Mouse (Mus musculus) right cerebral cortex, postnatal 10 days (tissue): ENCODE data around the gene Atp6v1b1.
A peak's percentile ranks its signal among the peaks of the same experiment; 100 is the strongest.

Source experiments
- DNase-seq, 2 experiments: peaks; one replicate each; pipeline ENCODE4 v3.0.0; 2021; ENCODE audit warnings: low spot score in 2 of 2

Gene Atp6v1b1

DNA sequence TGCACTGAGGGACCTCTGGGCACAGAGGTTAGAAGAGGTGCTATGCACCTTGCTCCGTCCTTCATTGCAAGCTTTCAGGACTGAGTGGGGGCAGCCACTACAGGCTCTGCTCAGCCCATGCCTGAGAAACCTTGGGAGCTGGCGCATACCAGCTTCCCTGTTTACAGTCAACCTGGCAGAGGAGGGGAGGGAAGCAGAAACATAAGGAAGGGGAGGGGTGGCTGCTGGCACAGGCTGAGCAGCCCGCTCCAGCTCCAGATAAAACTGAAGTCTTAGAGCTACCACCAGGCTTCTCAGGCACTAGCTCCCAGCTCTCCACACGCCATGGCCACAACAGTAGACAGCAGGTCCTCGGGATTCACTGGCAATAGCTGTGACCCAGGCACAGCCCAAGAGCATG, at the start of gene Atp6v1b1:
TSS of gene Atp6v1b1 (plus strand) at position 230 of the 400 bp plus-strand sequence.
- DNase-seq: no peak

DNA sequence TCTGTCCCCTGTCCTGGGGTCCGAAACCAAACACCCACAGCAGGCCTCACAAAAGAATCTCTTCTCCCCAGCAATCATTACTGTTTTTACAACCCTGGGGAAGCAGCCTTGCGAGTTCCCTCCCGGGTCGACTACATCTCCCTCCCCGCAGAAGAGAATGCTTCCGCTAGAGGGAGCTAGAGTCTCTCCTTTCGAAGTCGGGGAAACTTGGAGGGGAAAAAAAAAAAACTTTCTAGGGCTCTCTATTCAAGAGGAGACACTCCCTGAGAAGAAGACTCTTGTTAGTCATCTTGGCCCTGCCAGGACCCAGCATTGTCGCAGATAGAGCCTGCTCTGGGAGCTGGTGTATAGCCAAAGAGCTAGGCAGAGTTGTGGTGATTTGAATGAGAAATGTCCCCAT, 49.0 kb upstream of the Atp6v1b1 start:
- peak in 1 of 2 experiments; percentile 39 for DNase-seq

DNA sequence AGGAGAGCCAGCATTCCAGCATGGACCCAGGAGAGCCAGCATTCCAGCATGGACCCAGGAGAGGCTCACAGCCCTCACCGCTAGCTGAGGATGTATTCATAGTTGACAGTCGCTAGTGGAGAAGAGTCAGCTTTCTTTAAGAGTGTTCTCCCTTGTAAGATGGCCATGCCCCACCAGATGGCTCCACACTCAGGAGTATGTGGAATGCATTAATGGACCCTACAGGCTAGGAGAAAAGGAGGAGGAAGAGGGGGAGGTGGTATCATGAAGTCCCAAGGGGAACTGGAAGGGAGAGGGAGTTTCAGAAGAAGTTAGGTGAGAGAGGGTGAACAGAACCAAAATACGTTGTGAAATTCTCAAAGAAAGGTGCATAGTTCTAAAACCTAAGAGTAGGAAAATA, 47.1 kb upstream of the Atp6v1b1 start:
- DNase-seq: no peak

DNA sequence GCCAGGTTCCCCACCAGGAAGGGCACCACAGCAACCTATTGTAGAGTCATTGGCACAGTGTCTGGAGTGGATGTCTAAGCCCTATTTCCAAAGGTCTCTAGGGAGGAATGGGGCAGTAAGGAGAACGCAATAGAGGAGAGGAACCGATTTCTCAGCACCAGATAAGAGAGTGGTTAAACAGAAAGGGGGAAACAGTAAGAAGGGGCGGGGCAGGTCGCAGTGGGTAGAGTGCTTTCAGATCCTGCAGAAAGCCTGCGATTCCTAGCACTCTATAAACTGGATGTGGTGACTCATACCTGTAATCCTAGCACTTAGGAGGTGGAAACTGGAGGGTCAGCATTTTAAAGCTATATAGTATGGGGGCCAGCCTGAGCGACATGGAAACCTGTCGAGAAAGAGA, 46.1 kb upstream of the Atp6v1b1 start:
- no peak for DNase-seq

DNA sequence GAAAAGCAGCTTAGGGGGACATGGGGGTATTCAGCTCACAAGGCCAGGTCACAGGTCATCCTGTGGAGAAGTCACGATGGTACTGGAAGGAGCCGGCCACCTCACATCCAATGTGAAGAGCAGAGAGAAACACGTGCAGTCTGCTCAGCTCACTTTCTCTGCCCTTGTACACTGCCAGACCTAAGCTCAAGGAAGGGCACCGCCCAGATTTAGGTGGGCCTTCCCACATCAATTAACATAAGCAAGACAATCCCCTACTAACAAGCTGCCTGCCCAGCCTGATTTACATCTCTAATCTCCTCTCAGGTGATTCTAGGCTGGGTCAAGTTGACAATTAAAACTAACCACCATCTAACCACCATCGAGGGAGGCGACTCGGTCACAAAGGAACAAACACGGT, 44.9 kb upstream of the Atp6v1b1 start:
- no peak for DNase-seq

- no peak for DNase-seq
Observed at GRCm38 (mm10) chr6:83699971-83700370, 42.8 kb upstream of the Atp6v1b1 start.

GRCm38 (mm10) chr6:83701001-83701400, 41.8 kb upstream of the Atp6v1b1 start:
- no peak for DNase-seq

GRCm38 (mm10) chr6:83702146-83702999, 40.4 kb upstream of the Atp6v1b1 start:
- DNase-seq: no peak

- no peak for DNase-seq
Observed at GRCm38 (mm10) chr6:83703000-83703721, 39.6 kb upstream of the Atp6v1b1 start.

DNA sequence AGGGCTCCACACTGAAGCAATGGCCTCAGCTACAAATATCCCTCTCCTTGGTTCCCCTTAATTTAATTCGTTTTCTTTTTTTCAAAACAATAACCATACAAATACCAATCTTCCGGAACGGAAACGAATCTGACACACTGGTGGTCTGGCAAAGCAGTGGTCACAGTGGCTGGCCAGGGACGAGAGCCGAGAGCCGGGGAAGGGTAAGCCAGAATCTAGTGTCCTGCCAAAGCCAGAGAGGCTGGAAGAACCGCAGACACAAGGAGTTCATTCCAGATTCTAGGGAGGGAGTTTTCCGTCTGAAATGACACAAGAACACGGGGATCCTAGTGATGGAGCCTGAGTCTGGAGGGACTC, 39.1 kb upstream of the Atp6v1b1 start:
- DNase-seq: no peak

DNA sequence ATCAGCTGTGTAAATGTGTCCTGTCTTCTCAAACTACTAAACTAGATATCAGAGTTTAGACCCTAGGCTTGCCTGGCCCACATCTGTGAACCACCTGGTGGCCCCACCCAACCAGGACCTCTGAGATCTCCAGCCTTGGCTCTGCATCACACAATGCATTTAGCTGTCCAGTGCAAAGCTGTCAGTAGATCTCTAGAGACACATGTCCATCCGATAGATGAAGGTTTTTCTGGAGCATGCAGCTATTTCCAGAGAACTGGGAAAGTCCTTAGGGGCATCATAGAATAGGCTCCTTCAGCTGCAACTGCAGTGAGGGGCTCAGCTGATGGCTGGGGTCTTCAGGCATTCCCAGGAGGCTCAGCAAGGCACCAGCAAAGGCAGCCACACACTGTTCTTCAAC, 38.5 kb upstream of the Atp6v1b1 start:
- no peak for DNase-seq

GRCm38 (mm10) chr6:83704701-83705100, 38.1 kb upstream of the Atp6v1b1 start:
- DNase-seq: no peak

GRCm38 (mm10) chr6:83707738-83708510, 34.9 kb upstream of the Atp6v1b1 start:
- DNase-seq: no peak

DNA sequence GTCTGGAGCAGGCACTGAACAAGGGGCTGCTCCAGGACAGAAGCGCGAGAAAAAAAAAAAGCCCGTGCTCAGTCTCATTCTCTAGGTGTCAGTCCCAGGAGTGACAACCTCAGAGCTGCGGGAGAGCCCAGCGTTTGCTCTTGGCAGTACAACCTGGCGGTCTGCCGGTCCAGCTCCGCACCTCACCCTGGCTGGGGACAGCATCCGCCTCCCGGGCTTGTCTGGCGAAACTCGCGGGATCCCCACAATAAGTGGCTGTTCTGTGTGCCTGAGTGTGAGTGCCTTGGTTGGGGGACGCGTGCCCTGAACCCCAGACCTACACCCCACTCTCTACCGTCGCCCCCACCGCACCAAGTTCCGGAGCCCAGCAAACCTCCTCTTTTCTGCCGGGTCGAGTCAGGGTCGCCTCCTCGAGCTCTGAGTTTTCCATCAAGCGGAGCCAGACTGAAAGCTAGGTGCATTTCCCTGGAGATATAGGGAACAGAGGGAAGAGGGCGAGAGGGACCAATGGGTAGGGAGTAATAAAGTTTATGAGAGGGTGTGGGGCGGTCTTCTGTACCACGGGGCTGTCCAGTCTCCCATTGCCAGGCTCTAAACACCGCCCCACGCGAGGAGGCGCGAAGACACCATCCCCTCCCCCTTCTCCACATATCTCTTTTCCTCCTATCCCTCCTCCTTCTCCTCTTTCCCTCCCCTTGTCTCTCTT, 32.3 kb upstream of the Atp6v1b1 start:
- DNase-seq: no peak

DNA sequence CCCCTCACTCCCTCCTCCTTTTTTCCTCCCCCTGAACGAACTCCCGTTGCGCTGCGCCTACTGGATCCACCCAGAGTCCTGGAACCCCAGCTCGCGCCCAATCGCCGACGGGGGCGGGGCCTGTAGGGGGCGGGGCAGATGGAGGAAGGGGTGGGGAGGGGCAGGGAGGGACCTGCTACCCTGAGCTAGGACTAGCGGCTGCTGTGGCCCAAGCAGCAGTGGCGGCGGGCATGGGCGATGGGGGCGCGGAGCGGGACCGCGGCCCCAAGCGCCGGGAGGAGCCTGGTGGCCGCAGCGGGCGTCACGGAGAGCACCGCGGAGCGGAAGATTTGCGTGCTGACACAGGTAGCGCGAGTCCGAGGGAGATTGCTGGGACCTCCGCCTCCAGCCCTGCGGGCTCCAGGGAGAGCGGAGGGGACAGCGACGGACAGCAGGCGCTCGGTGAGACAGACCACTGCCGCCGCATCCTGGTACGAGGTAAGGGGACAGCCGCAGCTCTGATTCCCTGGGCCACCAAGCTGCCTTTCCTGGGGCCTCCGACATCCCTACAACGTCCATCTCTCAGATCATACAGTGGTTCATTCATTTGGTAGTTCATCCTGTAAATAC, 31.6 kb upstream of the Atp6v1b1 start, which contains the start of gene Vax2:
TSS of gene Vax2 (plus strand) at position 198 of the 609 bp plus-strand sequence.
- DNase-seq: no peak

DNA sequence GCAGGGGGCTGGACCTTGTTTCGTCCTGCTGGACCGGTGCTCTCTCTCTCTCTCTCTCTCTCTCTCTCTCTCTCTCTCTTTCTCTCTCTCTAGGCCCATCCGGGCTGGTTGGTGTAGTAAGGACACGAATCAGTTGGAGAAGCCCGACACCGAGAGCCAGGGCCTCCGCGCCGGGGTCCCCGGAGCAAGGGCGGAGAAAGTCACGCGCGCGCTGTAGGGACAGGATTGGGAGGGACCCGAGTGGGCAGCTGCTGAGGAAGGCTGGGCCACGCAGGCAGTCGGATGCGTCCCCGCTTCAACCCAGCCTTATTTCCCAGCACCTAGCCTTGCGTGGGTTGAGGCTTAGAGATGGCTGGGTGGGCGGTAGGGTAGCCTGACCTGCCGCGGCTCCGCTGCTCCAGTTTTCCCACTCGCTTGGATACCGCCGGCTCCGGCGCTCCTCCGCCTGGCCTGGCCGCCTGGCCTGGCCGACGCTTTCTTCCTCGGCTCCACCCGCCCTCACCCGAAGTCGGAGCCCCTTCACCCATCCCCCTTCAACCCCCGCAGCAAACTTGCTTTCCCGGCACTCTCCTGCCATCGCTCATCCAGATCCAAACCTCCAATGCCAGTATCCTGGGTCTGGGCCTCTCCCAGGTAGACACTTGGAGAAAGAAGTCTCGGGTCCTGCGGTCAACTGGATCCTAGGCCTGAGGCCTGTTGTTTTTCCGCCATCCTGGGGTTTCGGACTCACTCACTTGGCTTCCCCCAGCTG, 30.9 kb upstream of the Atp6v1b1 start:
- DNase-seq: no peak

- DNase-seq: no peak
Observed at GRCm38 (mm10) chr6:83713271-83714136, 29.3 kb upstream of the Atp6v1b1 start.

DNA sequence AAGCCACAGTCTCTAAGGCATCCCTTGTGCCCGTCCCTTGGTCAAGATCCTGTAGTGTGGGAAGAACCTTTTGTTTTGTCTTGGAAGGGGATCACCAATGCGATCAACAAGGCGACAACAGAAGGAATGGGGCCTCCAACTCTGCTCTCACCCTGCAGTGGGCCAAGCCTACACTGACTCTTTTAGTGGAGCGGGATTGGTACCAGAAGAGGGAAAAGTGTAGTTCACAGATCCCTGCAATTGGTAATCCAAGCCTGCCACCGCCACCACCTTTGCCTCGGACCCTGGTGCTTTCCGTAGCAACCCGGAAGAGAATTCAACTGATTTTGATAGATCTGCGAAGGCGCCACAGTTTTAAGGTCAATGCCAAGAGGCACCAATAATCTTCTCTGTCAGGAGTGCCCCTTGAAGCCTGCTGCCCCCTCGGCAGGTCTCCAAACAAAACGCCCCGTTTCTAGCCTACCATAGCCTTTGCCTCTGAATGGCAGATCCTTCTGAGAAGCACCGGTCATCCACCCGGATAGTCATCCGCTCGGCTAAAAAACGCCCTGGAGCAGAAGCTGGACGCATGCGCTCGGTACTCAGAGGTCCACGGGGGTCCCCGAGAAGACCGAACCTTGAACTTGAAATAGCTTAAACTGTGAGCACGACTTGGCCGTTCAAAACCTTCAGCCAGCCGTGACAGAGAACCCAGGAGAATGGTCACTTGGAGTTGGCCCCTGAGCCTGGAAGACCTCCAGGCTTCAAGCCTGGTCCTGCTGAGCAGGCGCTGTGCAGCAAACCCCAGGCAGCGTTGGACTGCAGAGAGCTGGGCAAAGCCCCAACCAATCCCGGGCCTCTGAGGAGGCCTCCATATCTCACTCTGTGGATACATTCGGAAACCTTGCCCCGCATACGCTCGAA, 28.3 kb upstream of the Atp6v1b1 start:
- peak in 1 of 2 experiments; percentile 31 for DNase-seq
